ENCODE assay signal across 20 mouse cellular contexts in the genomic region with DNA sequence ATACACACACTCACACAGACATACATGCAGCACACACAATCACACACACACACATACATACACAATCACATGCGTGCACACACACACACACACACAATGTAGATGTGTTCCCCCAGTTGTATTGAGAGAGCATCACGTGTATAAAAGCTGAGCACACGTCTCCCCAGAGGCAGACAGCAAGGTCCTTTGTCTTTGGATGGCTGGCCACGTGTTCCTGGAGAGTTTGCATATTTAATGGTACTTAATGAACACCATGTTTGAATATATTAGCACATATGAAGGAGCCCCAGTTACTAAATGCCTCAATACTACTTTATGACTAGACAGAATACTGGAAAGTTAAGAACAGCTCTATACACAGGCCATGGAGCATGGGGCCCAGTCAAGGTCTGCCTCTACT. TPM values are rescaled to one million over a fixed set of nuclear protein-coding genes. Genes with fewer than 3 reads are reported as not detected.
"Had no signal": no experiment of that assay in that cellular context is flagged by ENCODE, and none has a peak within 500 bp of the region (broad histone marks: within the 10 kb centered on the region; RNA-seq: fewer than 3 reads in every experiment).

No protein-coding gene starts in this region.

- DNase-seq: kidney, adult 18-20 months; kidney, adult 9 months; kidney, postnatal 14 days; kidney, postnatal 4 days; layer of hippocampus, adult 9-11 months; liver, embryonic 13.5 days; lung, adult 2 months; lung, postnatal 14 days; lung, postnatal 4 days; right cerebral cortex, postnatal 4 days; thymus, adult 18-20 months; thymus, postnatal 36 days had no signal

- H3K36me3 ChIP-seq: limb, embryonic 10.5 days; limb, embryonic 13.5 days; liver, embryonic 13.5 days had no signal

- H3K27me3 ChIP-seq: limb, embryonic 13.5 days; liver, embryonic 13.5 days had no signal

- H3K27ac ChIP-seq: limb, embryonic 10.5 days; limb, embryonic 13.5 days; liver, embryonic 13.5 days; midbrain, embryonic 12.5 days; stomach, postnatal 0 days had no signal

- H3K4me2 ChIP-seq: limb, embryonic 13.5 days; liver, embryonic 13.5 days; midbrain, embryonic 12.5 days had no signal

- ATAC-seq: midbrain, embryonic 16.5 days had no signal

- H3K9ac ChIP-seq: limb, embryonic 13.5 days; liver, embryonic 13.5 days; midbrain, embryonic 12.5 days had no signal

- H3K4me1 ChIP-seq: limb, embryonic 13.5 days; liver, embryonic 13.5 days; midbrain, embryonic 12.5 days had no signal

- H3K9me3 ChIP-seq: limb, embryonic 10.5 days; limb, embryonic 13.5 days; liver, embryonic 13.5 days; midbrain, embryonic 12.5 days had no signal

- H3K4me3 ChIP-seq: layer of hippocampus, adult 2 months; limb, embryonic 10.5 days; limb, embryonic 13.5 days; liver, embryonic 13.5 days; midbrain, embryonic 12.5 days; myocyte had no signal

RNA-seq across cellular contexts. Expression of a gene that starts 27.4 kb away (rescaled TPM):
- polyA plus RNA-seq: liver, adult 2 months; lung, adult 2 months had no signal
